Mouse (Mus musculus) kidney, postnatal 4 days (tissue): ENCODE results near the gene Mien1.

Source experiments
- DNase-seq, 2 experiments: peaks; one replicate each; pipeline ENCODE4 v3.0.0; 2021; ENCODE audit warnings: mixed read lengths in 2 of 2

Mien1 gene

DNA sequence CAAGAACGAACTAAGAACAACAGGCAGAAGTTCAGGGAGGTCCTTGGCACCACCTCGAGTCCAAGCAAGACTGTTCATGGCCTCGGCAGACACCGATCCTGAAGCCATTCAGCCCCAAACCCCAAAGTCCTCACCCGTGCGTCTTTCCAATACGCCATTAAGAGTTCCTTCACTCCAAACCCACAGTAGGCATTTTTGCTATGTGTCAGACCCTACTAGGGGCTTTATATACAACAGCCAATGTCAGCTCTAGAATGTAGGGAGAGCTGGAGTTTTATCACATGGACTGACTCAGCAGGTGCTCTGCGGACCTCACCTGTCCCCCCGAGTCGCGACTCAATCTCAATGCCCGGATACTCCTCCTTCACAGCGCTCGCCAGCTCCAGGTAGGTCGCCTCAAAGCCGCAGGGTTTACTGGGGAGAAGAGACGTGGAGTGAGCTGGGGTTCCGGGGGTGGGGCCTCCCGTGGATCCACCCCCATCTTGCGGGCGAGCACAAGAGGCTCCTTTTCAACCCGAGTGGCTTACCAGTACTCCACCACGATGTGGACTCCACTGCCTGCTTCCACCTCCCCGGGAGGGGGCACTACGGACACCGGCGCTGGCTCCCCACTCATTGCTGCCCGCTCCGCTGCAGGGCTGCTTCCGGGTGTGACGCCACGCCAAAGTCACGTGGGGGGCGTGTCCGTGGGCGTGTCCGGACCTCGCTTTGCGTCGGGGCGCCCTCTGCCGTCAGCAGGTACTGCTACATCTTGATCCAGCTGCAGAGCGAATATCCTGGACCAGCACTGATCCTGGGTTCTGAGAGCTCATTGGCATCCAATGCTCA is at the start of gene Mien1:
TSS of gene Mien1 (minus strand) at position 661 of the 828 bp plus-strand sequence.
- DNase-seq: peak; percentile 99

DNA sequence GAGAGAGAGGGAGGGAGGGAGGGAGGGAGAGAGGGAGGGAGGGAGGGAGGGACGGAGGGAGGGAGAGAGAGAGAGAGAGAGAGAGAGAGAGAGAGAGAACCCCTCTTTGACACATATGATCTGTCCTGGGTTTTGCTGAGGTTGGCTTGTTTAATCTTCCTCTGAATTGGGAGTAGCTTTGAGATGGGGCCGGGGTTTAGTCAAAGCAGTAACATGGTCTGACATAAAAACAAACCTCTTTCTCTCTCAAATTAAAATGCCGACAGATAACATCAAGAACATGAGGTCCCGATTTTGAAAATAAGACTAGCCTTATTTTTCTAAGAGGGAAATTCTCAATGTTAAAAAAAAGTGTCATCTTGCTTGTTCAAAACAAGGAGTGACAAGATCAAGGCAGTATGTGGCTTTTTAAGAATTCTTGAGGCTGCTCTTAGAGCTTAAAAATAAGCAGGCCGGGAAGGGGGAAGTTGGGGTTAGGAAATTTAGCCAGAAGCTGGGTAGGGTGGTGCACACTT is 48.8 kb upstream of the Mien1 start:
- DNase-seq: no peak

DNA sequence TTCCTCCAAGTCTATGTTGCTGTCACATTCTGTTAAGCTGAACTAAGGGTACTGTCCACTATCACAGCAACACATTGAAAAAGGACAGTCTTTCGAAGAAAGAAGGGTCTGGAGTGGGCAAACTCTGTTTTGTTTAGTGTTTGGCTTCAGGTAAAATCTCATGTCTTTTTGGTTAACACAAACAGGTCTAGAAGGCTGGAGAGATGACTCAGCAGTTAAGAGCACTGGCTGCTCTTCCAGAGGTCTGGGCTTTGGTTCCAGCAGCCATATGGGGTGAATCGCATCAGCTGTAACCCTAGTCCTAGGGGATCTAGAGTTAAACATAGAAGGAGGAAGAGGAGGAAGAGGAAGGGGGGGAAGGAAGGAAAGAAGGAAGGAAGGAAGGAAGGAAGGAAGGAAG is 47.0 kb upstream of the Mien1 start:
- DNase-seq: no peak

DNA sequence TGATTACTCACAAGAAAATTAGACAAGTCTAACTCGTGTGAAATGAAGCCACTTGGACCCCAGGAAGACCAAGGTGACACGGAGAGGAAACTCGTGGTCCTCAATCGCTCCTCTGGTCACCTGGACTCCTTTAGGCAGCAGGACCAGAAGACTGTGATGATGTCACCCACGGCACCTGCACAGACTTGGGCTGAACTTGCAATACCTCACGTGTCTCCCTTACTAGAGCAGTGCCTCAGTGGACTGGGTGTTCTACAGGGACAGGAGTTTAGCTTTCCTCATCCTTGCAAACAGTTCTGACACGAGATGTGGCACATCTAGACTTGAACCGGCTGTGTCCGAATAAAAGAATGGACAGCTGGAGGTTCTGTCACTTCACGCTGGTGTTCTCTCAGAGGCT is 43.3 kb upstream of the Mien1 start:
- no peak for DNase-seq

DNA sequence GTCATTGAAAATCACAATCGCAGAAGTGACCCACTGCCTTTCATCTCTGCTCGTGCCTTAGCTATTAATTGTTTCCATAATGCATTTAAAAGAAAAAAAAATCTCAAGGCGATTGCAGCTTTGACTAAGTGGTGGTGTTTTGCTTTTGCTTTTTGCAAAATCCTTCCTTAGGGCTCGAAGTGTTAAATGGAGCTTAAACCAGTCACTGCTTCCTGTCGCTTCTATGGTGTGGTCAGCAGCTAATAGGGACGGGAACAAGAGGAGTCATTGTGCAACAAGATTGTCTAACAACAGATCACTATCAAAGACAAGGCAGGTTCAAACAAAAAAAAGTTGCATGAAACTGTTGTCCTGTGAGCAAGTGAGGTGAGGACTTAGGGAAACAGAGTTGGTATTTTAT is 42.4 kb upstream of the Mien1 start:
- no peak for DNase-seq

DNA sequence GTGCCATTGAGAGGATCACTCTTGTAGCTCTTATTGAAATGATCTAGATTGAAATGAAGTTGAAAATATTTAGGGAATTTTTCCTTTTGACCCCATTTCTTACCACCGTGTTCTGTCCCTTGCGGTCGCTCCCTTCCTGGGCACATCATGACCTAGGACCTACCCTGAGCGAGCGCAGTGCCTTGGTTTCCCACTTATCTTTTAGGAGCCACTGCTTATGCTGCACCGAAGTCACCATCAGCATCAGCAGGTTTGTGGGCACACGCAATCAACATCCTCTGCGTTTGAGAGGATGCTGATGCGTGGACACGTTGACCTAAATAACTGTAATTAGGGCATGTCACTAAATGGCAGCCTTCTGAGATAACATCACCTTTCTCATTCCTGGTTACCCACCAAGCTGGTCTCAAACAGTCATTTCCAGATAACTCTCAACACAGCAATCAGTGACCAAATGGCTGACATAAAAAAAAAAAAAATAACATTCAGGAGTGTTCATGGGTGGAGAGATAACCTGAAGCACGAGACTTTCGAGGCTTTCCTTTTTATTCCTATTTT is 41.2 kb upstream of the Mien1 start:
- DNase-seq: no peak

- DNase-seq: no peak
These were observed 40.5 kb upstream of the Mien1 start for GRCm38 (mm10) chr11:98479026-98479939.

GRCm38 (mm10) chr11:98477011-98477701 is 38.4 kb upstream of the Mien1 start:
- no peak for DNase-seq

GRCm38 (mm10) chr11:98476434-98476807 is 37.6 kb upstream of the Mien1 start:
- no peak for DNase-seq

- DNase-seq: no peak
These were observed 37.0 kb upstream of the Mien1 start for GRCm38 (mm10) chr11:98475630-98476433.

DNA sequence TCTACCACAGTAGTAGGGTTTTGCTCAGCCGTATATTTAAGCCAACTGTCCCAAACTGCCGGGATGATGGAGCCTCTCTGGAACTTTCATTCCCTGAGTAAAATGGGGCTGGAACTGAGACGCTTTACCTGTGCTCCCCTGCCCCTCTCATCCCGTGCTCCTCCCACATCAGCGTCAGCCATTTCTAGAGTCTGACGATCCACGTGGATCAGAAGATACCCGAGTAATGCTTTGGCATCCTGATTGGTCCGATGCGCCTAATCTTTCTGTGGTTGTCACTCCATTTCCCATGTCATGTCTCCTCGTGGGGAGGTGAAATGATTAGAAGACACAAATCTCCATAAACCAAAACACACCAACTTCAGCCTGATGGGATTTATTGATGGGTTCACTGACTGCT is 36.2 kb upstream of the Mien1 start:
- no peak for DNase-seq

GRCm38 (mm10) chr11:98473916-98474479 is 35.2 kb upstream of the Mien1 start:
- DNase-seq: no peak

- DNase-seq: no peak
These were observed 33.9 kb upstream of the Mien1 start for GRCm38 (mm10) chr11:98472696-98473095.

GRCm38 (mm10) chr11:98470795-98471194 is 32.0 kb upstream of the Mien1 start:
- DNase-seq: no peak

- no peak for DNase-seq
These were observed 31.2 kb upstream of the Mien1 start for GRCm38 (mm10) chr11:98469761-98470714.

- DNase-seq: no peak
These were observed 25.7 kb upstream of the Mien1 start for GRCm38 (mm10) chr11:98464516-98464915.

DNA sequence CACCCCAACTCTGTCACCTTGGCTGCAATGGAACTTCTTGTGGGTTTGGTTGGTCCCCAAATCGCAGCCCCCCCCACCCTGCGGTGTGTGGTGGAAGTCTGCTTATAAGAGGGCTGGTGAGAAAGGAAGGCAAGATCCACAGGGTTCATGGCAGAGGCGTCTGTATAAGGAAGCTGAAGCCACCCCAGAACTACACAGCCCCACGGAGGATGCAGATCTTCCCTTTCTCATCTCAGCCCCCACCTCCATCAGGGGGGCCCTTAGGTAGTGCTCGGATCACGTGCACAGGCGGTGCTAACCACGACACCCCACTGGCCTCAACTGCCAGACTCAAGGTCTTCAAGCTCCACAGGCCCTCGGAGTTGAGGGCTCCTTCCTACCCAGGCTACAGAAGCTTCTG is 25.1 kb upstream of the Mien1 start:
- no peak for DNase-seq

DNA sequence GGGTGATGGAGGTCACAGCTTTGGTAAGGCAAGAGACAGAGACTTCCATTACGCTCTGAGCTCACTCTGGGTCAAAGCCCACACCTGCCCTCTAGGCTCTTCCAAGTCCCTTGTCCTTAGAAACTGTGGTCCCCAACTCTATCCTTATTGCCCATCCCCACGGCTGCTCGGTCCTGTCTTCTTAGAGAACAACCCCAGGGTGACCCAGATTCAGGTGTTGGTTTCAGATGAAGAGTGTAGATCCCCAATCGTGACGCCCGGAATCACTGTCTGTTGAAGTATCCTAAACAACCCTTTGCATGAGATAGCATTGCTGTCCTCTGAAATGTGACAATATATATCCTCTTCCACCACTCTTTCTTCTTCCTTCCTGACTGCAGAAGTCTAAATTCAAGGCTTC is 23.5 kb upstream of the Mien1 start:
- no peak for DNase-seq

DNA sequence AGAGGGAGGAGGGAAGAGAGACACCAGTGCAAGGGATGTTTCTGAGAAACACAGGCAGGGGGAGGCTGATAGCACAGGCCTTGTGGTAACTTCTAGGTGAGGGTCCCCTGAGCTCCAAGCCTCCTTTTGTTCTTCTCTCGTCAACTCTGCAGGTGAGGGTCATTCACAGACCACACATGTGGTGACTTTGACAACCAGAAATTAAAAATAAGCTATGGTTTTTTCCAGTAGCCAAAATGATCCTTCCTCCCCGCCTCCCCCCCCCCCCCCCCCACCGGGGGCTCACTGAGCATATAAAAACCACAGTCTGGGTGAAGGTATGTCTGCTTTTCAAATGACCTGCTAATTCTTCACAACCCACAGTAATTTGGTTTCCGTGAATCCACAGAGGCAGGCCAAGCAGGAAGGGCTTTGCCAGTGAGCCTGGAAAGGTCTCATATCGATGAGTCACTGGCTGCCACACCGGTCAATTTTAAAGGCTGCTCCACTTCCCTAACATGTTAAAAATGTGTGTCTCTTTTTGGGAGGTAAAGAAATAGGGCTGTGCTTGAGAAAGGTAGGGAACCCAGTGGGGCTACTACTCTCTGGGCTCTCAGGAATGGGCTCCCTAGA is 22.4 kb upstream of the Mien1 start:
- DNase-seq: no peak

DNA sequence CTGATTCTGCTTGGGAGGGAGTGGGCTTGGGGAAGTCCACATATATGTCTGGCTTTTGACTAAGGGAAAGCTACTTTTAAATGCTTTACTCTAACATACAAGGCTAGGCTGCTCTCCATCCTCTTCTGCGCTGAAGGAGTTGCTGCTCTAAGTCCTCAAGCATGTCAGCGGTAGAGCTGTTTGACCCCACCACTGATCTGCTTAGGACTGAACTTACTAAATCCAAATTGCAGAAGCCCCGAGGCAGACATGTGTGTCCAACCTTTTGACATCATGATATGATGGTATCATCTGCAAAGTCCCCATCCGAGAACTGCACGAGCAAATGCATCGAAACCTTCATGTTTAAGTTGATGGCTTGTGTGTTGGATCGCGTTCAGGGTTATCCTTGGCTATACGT is 21.1 kb upstream of the Mien1 start:
- DNase-seq: no peak
